Mouse (Mus musculus): ENCODE data around the gene Nptn. TPM values are rescaled to one million over a fixed set of nuclear protein-coding genes. Genes with fewer than 3 reads are reported as not detected.

Gene Nptn
- polyA plus RNA-seq (2015; fragmentation: Nextera tagmentation; extraction: Ambion mirVana): 185 and 190 TPM in 2 replicates

GRCm38 (mm10) chr9:58581958-58582540, at the start of gene Nptn:
Gene Nptn, plus strand, starts transcription at chr9:58582240.
- no peaks in the 10 kb centered on the region for H3K36me3 ChIP-seq
- H3K4me3 ChIP-seq: peak within 1 kb of the TSS; percentile 87
- ATAC-seq (ENCODE audit: low FRiP score, low read depth): peak; percentile 99
- H3K9me3 ChIP-seq: no peaks in the 10 kb centered on the region
- peak within 1 kb of the TSS; percentile 79 for H3K9ac ChIP-seq
- H3K27me3 ChIP-seq: no peaks in the 10 kb centered on the region
- WGBS: 0% methylated on average over 46 of the region's 56 CpGs
- H3K27ac ChIP-seq (replicated peaks): peak within 1 kb of the TSS; percentile 98
- H3K4me1 ChIP-seq (replicated peaks): peaks cover 26% of the 10 kb centered on the region
- peak within 1 kb of the TSS; percentile 88 for H3K4me2 ChIP-seq

DNA sequence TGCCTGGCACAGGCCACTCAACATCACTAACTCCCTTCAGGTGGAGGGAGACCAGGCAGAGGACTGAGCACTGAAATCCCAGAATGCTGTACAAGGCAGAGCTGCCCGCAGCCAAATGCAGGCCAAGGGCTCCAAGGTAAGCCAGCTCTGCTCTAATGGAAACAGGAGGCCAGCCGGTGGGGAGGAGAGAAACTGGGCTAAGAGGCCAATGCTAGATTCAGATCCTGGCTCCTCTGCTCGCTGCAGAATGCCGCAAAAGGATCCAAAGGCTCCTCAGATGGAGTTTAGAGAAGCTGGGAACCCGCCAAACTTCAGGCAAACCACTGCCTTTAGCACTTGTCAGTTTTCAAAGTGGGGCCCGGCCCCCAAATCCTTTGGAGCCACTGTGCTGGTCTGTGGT, 48.7 kb upstream of the Nptn start:
- no peaks in the 10 kb centered on the region for H3K27me3 ChIP-seq
- H3K36me3 ChIP-seq: peaks cover 22% of the 10 kb centered on the region; the same call in 1 of the 2 replicates
- H3K27ac ChIP-seq (replicated peaks): no peak overlapping the region
- no peak overlapping the region; the same call in 1 of the 2 replicates for H3K9ac ChIP-seq
- H3K4me2 ChIP-seq: no peak overlapping the region
- 95% methylated on average over 6 of the region's 6 CpGs for WGBS
- H3K9me3 ChIP-seq: no peaks in the 10 kb centered on the region
- H3K4me1 ChIP-seq (replicated peaks): no peaks in the 10 kb centered on the region
- no peak overlapping the region for H3K4me3 ChIP-seq
- ATAC-seq (ENCODE audit: low FRiP score, low read depth): no peak

DNA sequence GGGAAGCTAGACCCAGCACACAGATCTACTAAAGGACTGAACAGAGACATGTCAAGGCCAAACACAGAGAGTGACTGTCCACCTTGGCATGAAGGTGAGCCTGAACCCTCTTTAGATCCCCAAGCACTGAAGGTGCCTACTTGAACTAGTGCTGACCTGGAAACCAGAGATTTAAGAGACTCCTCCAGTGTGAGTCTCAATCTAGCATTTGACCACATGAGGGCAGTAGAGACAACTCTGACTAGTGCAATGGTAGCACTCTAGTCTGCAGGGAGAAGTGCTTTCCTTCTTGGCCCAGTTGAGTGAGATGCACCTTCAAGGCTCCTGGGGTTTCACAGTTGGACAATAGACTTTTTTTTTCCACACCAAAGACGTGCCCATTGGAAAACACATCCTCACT, 47.3 kb upstream of the Nptn start:
- ATAC-seq (ENCODE audit: low FRiP score, low read depth): no peak
- H3K9me3 ChIP-seq: no peaks in the 10 kb centered on the region
- H3K36me3 ChIP-seq: peaks cover 19% of the 10 kb centered on the region; the same call in 1 of the 2 replicates
- no peak overlapping the region for H3K4me3 ChIP-seq
- no peak overlapping the region for H3K4me2 ChIP-seq
- H3K4me1 ChIP-seq (replicated peaks): no peaks in the 10 kb centered on the region
- no peak overlapping the region for H3K27ac ChIP-seq (replicated peaks)
- H3K27me3 ChIP-seq: no peaks in the 10 kb centered on the region
- H3K9ac ChIP-seq: no peak overlapping the region
- WGBS: 44% methylated on average over 1 of the region's 1 CpGs

DNA sequence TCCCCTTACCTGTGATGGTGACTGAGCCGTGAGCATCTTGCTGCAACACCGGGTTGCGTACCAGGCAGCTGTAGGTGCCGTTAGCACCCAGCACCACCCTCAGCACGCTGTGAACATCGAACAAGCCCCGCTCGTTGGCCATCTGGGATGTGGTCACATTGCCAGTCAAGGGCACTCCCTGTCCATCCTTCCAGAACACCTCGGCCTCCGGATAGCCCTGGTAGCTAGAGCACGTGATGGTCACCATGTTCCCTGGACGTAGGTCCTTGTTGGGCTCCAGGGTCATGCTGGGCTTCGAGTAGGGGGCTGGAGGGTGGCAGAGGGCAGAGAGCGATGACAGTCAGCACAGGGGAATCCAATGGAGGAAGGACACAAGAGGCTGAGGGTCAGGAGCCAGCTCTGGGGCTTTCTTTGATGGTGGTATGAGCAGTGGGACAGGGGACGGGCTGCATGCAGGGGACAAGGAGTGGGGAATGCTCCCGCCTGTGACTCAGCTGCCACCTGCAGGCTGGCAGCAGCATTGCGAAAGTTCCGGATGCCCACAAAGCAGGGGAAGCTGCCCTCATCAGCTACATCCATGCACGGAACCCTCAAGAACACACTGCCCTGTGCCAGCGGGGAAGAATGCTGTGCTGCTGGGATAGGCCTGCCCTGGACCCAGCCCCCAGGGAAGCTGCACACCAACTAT, 46.4 kb upstream of the Nptn start:
- Histone ChIP-seq H3K9me3 (no peaks in the 10 kb centered on the region), H3K27me3 (no peaks in the 10 kb centered on the region), H3K9ac (no peak overlapping the region), H3K27ac (replicated peaks) (no peak overlapping the region), H3K4me3 (no peak overlapping the region), H3K36me3 (peaks cover 16% of the 10 kb centered on the region; the same call in 1 of the 2 replicates), H3K4me2 (no peak overlapping the region), H3K4me1 (replicated peaks) (no peaks in the 10 kb centered on the region)
- peak; percentile 38; the same call in 1 of the 2 replicates for ATAC-seq (ENCODE audit: low FRiP score, low read depth)
- 73% methylated on average over 20 of the region's 20 CpGs for WGBS

DNA sequence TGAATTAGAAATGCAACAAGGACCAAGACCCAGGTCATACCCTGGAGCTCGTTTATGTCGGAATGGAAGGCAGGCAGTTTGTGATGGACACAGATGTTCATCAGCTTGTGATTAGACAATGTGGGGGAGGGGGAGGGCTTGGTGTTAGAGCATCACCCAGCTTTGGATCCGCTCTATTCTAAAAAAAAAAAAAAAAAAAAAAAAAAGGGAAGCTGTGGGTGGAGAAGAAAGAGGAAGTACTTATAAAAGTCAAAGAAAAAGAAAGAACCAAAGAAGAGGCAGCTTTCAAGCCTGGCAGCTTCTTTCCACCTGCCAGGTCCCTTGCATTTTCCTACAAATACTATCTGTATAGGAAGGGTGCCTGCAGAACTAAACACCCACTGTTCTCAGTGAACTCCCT, 44.3 kb upstream of the Nptn start:
- Histone ChIP-seq H3K36me3 (peaks cover 16% of the 10 kb centered on the region; the same call in 1 of the 2 replicates), H3K4me3 (no peak overlapping the region), H3K9ac (no peak overlapping the region), H3K9me3 (no peaks in the 10 kb centered on the region), H3K4me1 (replicated peaks) (peaks cover 13% of the 10 kb centered on the region), H3K27me3 (no peaks in the 10 kb centered on the region), H3K27ac (replicated peaks) (no peak overlapping the region), H3K4me2 (no peak overlapping the region)
- WGBS: 82% methylated on average over 3 of the region's 3 CpGs
- no peak for ATAC-seq (ENCODE audit: low FRiP score, low read depth)

DNA sequence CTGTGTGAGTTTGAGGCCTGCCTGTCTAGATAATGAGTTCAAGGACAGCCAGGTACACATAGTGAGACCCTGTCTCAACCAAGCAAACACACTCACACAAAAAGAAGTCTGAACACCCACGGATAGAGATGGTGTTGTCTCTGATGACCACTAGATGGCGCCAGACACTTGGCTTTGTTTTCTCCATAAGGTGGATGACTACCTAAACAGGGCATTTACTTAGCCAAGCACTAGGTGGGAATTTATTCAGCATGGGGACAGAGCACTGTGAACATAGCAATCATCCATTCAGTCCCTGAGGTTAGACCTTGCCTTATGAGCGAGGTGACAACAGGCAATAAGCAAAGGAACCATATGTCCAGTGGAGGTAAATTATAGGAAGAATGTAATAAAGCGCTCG, 42.2 kb upstream of the Nptn start:
- H3K9me3 ChIP-seq: no peaks in the 10 kb centered on the region
- H3K4me1 ChIP-seq (replicated peaks): peaks cover 13% of the 10 kb centered on the region
- WGBS: 50% methylated on average over 5 of the region's 5 CpGs
- ATAC-seq (ENCODE audit: low FRiP score, low read depth): peak; percentile 39; the same call in 1 of the 2 replicates
- no peak overlapping the region for H3K4me3 ChIP-seq
- no peak overlapping the region for H3K9ac ChIP-seq
- H3K36me3 ChIP-seq: peaks cover 13% of the 10 kb centered on the region; the same call in 1 of the 2 replicates
- no peak overlapping the region for H3K27ac ChIP-seq (replicated peaks)
- H3K4me2 ChIP-seq: no peak overlapping the region
- no peaks in the 10 kb centered on the region for H3K27me3 ChIP-seq

DNA sequence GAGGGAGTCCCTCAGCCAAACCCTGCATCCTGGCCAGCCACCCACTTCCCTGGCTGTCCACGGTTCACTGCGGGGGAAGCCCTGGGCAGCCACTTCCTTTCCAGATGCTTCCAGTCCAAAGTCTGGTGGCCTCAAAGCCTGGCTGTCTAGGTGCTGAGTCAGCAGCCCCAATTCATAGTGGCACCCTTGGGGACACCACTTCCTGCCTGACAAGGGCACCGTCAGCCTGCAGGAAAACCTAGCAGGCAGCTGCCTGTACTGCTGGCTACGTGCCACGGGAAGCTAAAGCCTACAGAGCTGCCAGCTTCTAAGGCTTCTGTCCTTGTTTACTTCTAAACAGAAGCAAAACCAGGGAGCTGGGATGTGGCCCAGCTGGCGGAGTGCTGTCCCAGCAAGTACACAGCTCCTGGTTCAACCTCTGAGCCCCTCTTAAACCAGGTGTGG, 40.1 kb upstream of the Nptn start:
- Histone ChIP-seq H3K4me3 (no peak overlapping the region), H3K36me3 (peaks cover 7% of the 10 kb centered on the region; the same call in 1 of the 2 replicates), H3K27ac (replicated peaks) (peak overlapping the region; percentile 42), H3K27me3 (no peaks in the 10 kb centered on the region), H3K4me1 (replicated peaks) (peaks cover 22% of the 10 kb centered on the region), H3K4me2 (no peak overlapping the region), H3K9me3 (no peaks in the 10 kb centered on the region), H3K9ac (no peak overlapping the region)
- WGBS: 42% methylated on average over 6 of the region's 6 CpGs
- ATAC-seq (ENCODE audit: low FRiP score, low read depth): peak; percentile 36; the same call in 1 of the 2 replicates

DNA sequence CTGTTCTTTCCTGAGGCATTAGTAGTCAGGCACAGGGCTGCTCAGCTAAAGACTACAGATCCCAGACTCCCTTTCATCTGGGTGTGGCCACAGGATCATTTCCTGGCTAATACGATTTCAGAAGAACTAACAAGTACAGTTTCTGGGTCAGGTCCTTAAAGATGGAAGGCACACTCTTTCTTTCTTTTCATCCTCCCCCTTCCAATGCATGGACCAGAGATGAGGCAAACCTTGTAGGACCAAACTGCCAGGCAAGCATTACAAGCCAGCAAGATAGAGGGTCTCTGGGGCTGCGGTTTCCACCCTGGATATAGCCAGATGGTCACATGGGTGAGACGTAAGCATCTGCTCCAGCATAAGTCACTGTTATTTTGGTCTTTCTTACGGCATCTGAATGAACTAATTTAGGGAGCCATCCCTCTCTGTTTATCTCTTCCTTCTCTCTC, 37.1 kb upstream of the Nptn start:
- H3K4me2 ChIP-seq: peak overlapping the region; percentile 36
- H3K4me3 ChIP-seq: no peak overlapping the region
- 50% methylated on average over 4 of the region's 4 CpGs for WGBS

GRCm38 (mm10) chr9:58545428-58545827, 36.6 kb upstream of the Nptn start:
- H3K36me3 ChIP-seq: no peaks in the 10 kb centered on the region
- no peak overlapping the region for H3K4me2 ChIP-seq
- WGBS: 74% methylated on average over 6 of the region's 6 CpGs
- H3K9me3 ChIP-seq: no peaks in the 10 kb centered on the region
- H3K9ac ChIP-seq: 0 out of 2 replicates have a peak overlapping the region, but pooled peaks have one; percentile 8
- no peaks in the 10 kb centered on the region for H3K27me3 ChIP-seq
- H3K4me3 ChIP-seq: no peak overlapping the region
- peak overlapping the region; percentile 34; the same call in 1 of the 2 replicates for H3K27ac ChIP-seq (replicated peaks)
- no peak for ATAC-seq (ENCODE audit: low FRiP score, low read depth)
- peaks cover 41% of the 10 kb centered on the region for H3K4me1 ChIP-seq (replicated peaks)

More for the DNA sequence above, 37.1 kb upstream of the Nptn start:
- Histone ChIP-seq H3K36me3 (no peaks in the 10 kb centered on the region), H3K27me3 (no peaks in the 10 kb centered on the region), H3K9me3 (no peaks in the 10 kb centered on the region), H3K4me1 (replicated peaks) (peaks cover 41% of the 10 kb centered on the region), H3K27ac (replicated peaks) (peak overlapping the region; percentile 34; the same call in 1 of the 2 replicates), H3K9ac (0 out of 2 replicates have a peak overlapping the region, but pooled peaks have one; percentile 8)
- ATAC-seq (ENCODE audit: low FRiP score, low read depth): no peak

GRCm38 (mm10) chr9:58546630-58547360, 35.2 kb upstream of the Nptn start:
- ATAC-seq (ENCODE audit: low FRiP score, low read depth): no peak
- Histone ChIP-seq H3K36me3 (no peaks in the 10 kb centered on the region), H3K4me2 (no peak overlapping the region), H3K4me1 (replicated peaks) (peaks cover 41% of the 10 kb centered on the region), H3K27me3 (no peaks in the 10 kb centered on the region), H3K27ac (replicated peaks) (no peak overlapping the region), H3K4me3 (no peak overlapping the region), H3K9me3 (no peaks in the 10 kb centered on the region), H3K9ac (no peak overlapping the region)
- 62% methylated on average over 11 of the region's 11 CpGs for WGBS

DNA sequence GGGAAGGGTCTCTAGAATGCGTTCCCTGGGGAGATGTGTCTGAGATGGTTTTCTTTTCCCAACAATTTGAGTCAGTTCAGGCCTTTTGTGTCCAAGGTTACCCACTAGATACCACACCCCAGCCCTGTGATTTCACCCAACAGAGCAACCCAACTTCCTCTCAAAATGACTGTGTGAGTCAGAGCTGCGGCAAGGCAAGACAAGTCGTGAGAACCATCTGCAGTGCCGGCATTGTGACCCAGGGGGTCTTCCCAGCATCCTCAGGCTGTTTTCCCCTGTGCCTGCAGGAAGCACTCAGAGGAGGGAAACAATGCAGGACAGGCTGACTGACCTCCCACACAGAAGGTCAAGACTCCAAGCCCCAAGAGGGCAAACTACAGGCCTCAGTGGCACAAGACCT, 33.1 kb upstream of the Nptn start:
- ATAC-seq (ENCODE audit: low FRiP score, low read depth): no peak
- WGBS: 43% methylated on average over 4 of the region's 4 CpGs
- no peaks in the 10 kb centered on the region for H3K36me3 ChIP-seq
- H3K9ac ChIP-seq: no peak overlapping the region
- H3K4me3 ChIP-seq: no peak overlapping the region
- H3K9me3 ChIP-seq: no peaks in the 10 kb centered on the region
- no peak overlapping the region for H3K27ac ChIP-seq (replicated peaks)
- peaks cover 40% of the 10 kb centered on the region for H3K4me1 ChIP-seq (replicated peaks)
- H3K4me2 ChIP-seq: no peak overlapping the region
- no peaks in the 10 kb centered on the region for H3K27me3 ChIP-seq

GRCm38 (mm10) chr9:58549694-58550093, 32.3 kb upstream of the Nptn start:
- Histone ChIP-seq H3K9ac (no peak overlapping the region), H3K4me2 (no peak overlapping the region), H3K4me3 (no peak overlapping the region), H3K36me3 (no peaks in the 10 kb centered on the region), H3K4me1 (replicated peaks) (peaks cover 45% of the 10 kb centered on the region), H3K27me3 (no peaks in the 10 kb centered on the region), H3K27ac (replicated peaks) (no peak overlapping the region), H3K9me3 (no peaks in the 10 kb centered on the region)
- no peak for ATAC-seq (ENCODE audit: low FRiP score, low read depth)
- 75% methylated on average over 3 of the region's 3 CpGs for WGBS
